Mouse (Mus musculus) kidney, postnatal 0 days (tissue): ENCODE results near the gene Fbxo44. TPM values are rescaled to one million over a fixed set of nuclear protein-coding genes. Genes with fewer than 3 reads are reported as not detected.

Experiments
- ATAC-seq: fragments of 200-750 bp; cut with Nextera tagmentation; replicated peaks from 2 replicates; pipeline ENCODE4 v1.8.0; 2017; ENCODE audit warnings: low read depth, moderate number of reproducible peaks, moderate TSS enrichment, moderate library complexity; ENCODE audit not compliant: low FRiP score
- DNase-seq: peaks from one replicate; pipeline ENCODE4 v3.0.0-alpha.2; 2016; ENCODE audit warnings: low spot score
- H3K27ac ChIP-seq: fragments of 300-500 bp; sonication (generic); 2 replicates; pipeline ENCODE4 v1.5.1; 2014; ENCODE audit warnings: mild to moderate bottlenecking
- H3K27me3 ChIP-seq: fragments of 300-500 bp; sonication (generic); 2 replicates; pipeline ENCODE4 v1.6.1; 2014; ENCODE audit warnings: low read length, mixed read lengths; ENCODE audit not compliant: insufficient read depth
- H3K36me3 ChIP-seq: fragments of 300-500 bp; sonication (generic); 2 replicates; pipeline ENCODE4 v1.6.1; 2014; ENCODE audit warnings: low read length, mixed read lengths; ENCODE audit not compliant: insufficient read depth
- H3K4me1 ChIP-seq: fragments of 300-500 bp; sonication (generic); replicated peaks from 2 replicates; pipeline ENCODE4 v1.6.1; 2014; ENCODE audit warnings: antibody characterized with exemption, low read length, mixed read lengths; ENCODE audit not compliant: insufficient read depth
- H3K4me2 ChIP-seq: fragments of 300-500 bp; sonication (generic); 2 replicates; pipeline ENCODE4 v1.6.1; 2014; ENCODE audit warnings: mild to moderate bottlenecking, low read length, moderate library complexity, mixed read lengths
- H3K4me3 ChIP-seq: fragments of 300-500 bp; sonication (generic); replicated peaks from 2 replicates; pipeline ENCODE4 v1.5.1; 2014; ENCODE audit warnings: low read depth, low read length
- H3K9ac ChIP-seq: fragments of 300-500 bp; sonication (generic); 2 replicates; pipeline ENCODE4 v1.6.1; 2014; ENCODE audit warnings: low read depth, low read length
- H3K9me3 ChIP-seq: fragments of 300-500 bp; sonication (generic); replicated peaks from 2 replicates; pipeline ENCODE4 v1.6.1; 2016; ENCODE audit warnings: low read length, inconsistent platforms, mixed read lengths
- CTCF ChIP-seq: IDR thresholded peaks from 2 replicates; pipeline ENCODE4 v1.5.1; 2016; ENCODE audit warnings: antibody characterized with exemption, low read depth, mild to moderate bottlenecking, moderate library complexity
- WGBS: fragments of 180-500 bp; shearing (Covaris S2); extraction: QIAGEN DNeasy Blood & Tissue Kit; methylation state at CpG from one replicate; pipeline ENCODE4 v1.1.7; 2014; 5-methylcytosine and 5-hydroxymethylcytosine counted together
- polyA plus RNA-seq: library from polyadenylated mRNA; unstranded; fragments of >200 nt; fragmentation: Nextera tagmentation; extraction: Ambion mirVana; gene quantifications from 2 replicates; pipeline ENCODE4 v1.2.1, GENCODE M21; 2015

Fbxo44 gene
- polyA plus RNA-seq, 1 experiment from 2014 or later, result 30.2 TPM

- H3K27me3 ChIP-seq, result peaks cover 42% of the 10 kb centered on the region
- no peaks in the 10 kb centered on the region for H3K36me3 ChIP-seq
- no peak overlapping the region for H3K9ac ChIP-seq
- no peak for DNase-seq
- no peaks in the 10 kb centered on the region for H3K9me3 ChIP-seq
- H3K4me2 ChIP-seq, result no peak overlapping the region
- ATAC-seq, result no peak
- WGBS, result 12% methylated on average over 10 of the region's 10 CpGs
- no peak overlapping the region for H3K27ac ChIP-seq
- H3K4me3 ChIP-seq, result no peak overlapping the region
- no peak for TF ChIP-seq CTCF
- peaks cover 3% of the 10 kb centered on the region; the same call in 1 of the 2 replicates for H3K4me1 ChIP-seq
Observed at GRCm38 (mm10) chr4:148166431-148166830, 6.1 kb upstream of the Fbxo44 start.

GRCm38 (mm10) chr4:148165551-148165950 is 5.3 kb upstream of the Fbxo44 start:
- TF ChIP-seq CTCF, result no peak
- H3K4me2 ChIP-seq, result no peak overlapping the region
- no peaks in the 10 kb centered on the region for H3K36me3 ChIP-seq
- WGBS, result 4% methylated on average over 17 of the region's 17 CpGs
- ATAC-seq (no peak), DNase-seq (no peak)
- H3K27ac ChIP-seq, result no peak overlapping the region
- no peak overlapping the region for H3K9ac ChIP-seq
- peaks cover 3% of the 10 kb centered on the region; the same call in 1 of the 2 replicates for H3K4me1 ChIP-seq
- peaks cover 44% of the 10 kb centered on the region for H3K27me3 ChIP-seq
- no peaks in the 10 kb centered on the region for H3K9me3 ChIP-seq
- H3K4me3 ChIP-seq, result no peak overlapping the region

- H3K9ac ChIP-seq, result no peak overlapping the region
- H3K27ac ChIP-seq, result no peak overlapping the region
- no peaks in the 10 kb centered on the region for H3K9me3 ChIP-seq
- H3K4me1 ChIP-seq, result peaks cover 3% of the 10 kb centered on the region; the same call in 1 of the 2 replicates
- H3K27me3 ChIP-seq, result peaks cover 44% of the 10 kb centered on the region
- H3K4me2 ChIP-seq, result peak overlapping the region; percentile 50
- no peaks in the 10 kb centered on the region for H3K36me3 ChIP-seq
- no peak for TF ChIP-seq CTCF
- ATAC-seq (no peak), DNase-seq (no peak)
- H3K4me3 ChIP-seq, result no peak overlapping the region
- WGBS, result 1% methylated on average over 16 of the region's 16 CpGs
Observed at GRCm38 (mm10) chr4:148164461-148164860, 4.2 kb upstream of the Fbxo44 start.

- peak overlapping the region; percentile 50 for H3K4me2 ChIP-seq
- ATAC-seq (peak; percentile 60), DNase-seq (peak; percentile 86)
- H3K4me1 ChIP-seq, result peaks cover 3% of the 10 kb centered on the region; the same call in 1 of the 2 replicates
- WGBS, result 1% methylated on average over 26 of the region's 29 CpGs
- H3K4me3 ChIP-seq, result peak overlapping the region; percentile 22; the same call in 1 of the 2 replicates
- no peaks in the 10 kb centered on the region for H3K36me3 ChIP-seq
- H3K27me3 ChIP-seq, result peaks cover 44% of the 10 kb centered on the region
- H3K9me3 ChIP-seq, result no peaks in the 10 kb centered on the region
- no peak overlapping the region for H3K9ac ChIP-seq
- TF ChIP-seq CTCF, result peak; percentile 85
- no peak overlapping the region for H3K27ac ChIP-seq
Observed at GRCm38 (mm10) chr4:148164002-148164439, 3.7 kb upstream of the Fbxo44 start.

GRCm38 (mm10) chr4:148159544-148160435 is 492 bp downstream of the Fbxo44 start:
- Histone ChIP-seq H3K4me1 (peaks cover 3% of the 10 kb centered on the region; the same call in 1 of the 2 replicates), H3K4me3 (peak overlapping the region; percentile 60), H3K9me3 (no peaks in the 10 kb centered on the region), H3K27ac (peak overlapping the region; percentile 65), H3K4me2 (peak overlapping the region; percentile 98), H3K9ac (peak overlapping the region; percentile 77), H3K27me3 (peaks cover 28% of the 10 kb centered on the region), H3K36me3 (0 out of 2 replicates have a peak, but pooled peaks cover 11% of the 10 kb centered on the region)
- DNase-seq (peak; percentile 96), ATAC-seq (peak; percentile 87)
- WGBS, result under 1% methylated on average over 55 of the region's 55 CpGs
- TF ChIP-seq CTCF, result peak; percentile 20; the same call in 1 of the 2 replicates
